Mouse (Mus musculus) natural killer cell, adult 2 months (primary cell): Measurements from ENCODE around the gene Trappc6a.
"Not testable (repeated sequence)": the region's sequence is repeated elsewhere in the genome, so short reads cannot be mapped to it uniquely, and the experiment has no call there.

Experiments used
- DNase-seq, 2 experiments: peaks; one replicate each; pipeline ENCODE4 v3.0.0; 2022; ENCODE audit warnings: low spot score in 2 of 2

Gene Trappc6a

DNA sequence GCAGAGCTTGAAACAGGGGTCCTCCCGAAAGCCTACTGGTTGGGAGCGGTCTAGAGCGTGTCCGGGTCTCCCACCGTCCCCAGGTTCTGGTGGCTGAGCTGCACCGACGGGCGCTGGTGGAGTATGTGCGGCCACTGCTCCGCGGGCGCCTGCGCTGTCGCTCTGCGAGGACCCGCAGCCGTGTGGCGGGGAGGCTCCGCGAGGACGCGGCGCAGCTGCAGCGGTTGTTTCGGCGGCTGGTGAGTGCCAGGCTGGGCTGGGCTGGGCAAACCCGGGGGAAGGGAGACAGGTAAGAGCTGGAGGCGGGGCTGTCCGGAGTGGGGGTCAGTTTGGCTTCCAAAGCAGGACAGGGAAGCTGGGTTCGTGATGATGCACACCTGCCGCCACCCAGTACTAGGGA, 18.7 kb upstream of the Trappc6a start:
- DNase-seq = no peak

DNA sequence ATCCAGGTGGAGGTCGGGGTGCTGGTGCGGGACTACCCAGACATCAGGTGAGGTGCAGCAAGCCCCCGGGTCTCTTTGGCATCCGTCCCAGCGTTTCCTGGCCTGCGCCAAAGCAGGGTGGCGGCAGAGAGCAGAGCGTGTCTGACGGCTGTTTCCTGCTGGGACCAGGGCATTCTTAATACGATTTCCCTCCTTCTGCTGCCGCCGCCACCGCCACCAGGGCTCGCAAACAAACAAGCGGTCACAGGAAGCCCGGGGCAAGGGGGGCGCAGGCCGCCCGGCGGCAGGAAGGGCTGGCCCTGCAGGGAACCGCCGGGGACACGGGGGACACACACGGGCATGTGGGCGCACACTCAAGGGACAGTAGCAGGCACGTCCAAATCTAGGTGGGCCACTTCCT, 16.5 kb upstream of the Trappc6a start:
- DNase-seq = peak; percentile 40 to 42

DNA sequence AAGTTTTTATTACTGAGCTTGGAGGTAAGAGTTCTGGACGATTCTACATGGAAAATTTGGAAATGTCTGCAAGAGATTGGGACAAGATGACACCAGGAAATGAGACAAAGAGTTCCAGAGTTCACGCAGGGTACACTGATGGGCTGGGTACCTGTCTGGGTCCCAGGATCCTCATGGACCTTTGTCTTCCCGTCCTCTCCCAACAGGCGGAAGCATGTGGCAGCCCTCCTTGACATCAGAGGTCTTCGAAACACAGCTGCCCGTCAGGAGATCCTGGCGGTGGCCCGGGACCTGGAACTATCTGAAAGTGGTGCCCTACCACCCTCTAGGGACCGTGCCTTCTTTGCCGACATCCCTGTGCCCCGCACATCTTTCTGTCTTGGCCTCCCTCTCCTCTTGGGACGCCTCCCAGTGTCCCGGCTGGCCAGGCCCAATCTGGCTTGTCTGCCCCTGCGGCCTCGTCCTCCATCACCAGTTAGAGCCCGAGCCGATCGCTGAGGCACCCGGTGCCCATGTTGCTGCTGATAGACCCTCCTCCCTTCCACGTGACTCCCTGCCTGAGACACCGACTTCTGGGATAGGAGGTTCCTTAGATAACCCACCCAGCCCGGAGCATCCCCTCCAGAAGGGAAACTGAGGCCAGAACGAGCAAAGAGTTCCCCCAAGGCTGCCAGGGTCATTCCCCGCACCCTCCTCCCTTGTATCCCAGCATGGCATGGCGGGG, 13.3 kb upstream of the Trappc6a start:
- no peak for DNase-seq

DNA sequence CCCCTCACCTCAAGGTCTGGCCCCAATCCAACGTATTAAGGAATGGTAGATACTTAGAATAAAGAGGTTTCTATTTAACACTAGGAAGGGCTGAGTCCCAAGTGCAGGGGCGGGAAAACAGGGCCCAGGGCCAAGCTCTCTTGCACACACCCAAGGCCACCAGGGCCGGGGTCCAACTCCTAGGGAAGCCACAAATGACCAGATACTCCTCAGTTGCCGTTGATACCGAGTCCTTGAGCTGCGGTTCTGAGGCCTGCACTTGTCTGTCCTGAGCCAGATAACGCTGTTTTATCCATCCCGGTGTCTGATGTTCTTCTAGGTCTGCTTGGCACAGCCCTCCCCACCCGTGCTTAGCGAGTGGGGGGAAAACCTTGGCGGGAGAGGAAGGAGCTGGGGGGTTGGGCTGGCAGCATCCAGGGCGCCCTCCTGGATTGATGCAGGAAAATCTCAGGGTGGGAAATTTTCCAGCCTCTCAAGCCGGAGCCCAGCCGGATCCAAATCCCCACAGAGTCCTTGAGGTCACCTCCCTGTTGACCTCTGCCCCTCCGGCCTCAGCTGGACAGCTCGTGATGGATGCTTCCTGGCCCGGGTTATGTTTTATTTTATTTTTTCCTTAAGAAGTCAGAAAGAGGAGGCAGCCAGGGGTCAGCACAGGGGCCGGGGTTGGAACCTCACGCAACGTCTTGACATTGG, 12.5 kb upstream of the Trappc6a start:
- no peak for DNase-seq

DNA sequence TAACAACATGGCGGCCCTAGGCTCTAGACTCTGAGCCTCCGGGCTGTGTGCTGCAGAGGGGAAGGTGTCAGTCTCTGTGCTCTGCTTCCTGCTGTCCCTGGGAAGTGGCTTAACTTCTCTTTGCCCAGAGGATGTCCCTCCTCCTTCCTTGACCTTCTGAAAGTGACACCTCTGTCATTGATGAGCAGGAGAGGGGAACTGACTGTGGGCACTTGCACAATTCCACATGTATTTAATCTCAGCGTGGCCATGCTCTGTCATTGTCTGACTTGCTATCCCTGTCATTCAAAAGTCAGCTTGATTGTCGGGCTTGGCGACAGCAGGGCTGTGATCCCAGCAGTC, 12.0 kb upstream of the Trappc6a start:
- no peak for DNase-seq

DNA sequence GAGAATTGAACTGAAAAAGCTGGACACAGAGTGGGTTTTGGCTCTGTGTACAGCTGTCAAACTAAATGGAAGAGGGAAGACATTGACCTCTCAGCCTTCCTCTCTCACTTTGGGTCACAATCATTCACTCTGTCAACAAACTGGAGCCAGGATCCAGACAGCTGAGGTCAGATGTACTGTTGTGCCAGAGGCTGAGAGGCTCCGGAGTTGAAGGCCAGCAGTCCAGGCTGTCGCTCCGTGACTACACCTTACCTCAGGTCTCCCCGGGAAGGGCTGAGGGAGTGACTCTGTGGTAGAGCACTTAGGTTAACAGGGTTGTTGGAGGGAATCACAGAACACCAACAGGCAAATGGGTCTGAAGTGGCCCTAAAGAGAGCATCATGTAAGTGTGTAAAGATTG, 9.9 kb upstream of the Trappc6a start:
- DNase-seq = no peak

DNA sequence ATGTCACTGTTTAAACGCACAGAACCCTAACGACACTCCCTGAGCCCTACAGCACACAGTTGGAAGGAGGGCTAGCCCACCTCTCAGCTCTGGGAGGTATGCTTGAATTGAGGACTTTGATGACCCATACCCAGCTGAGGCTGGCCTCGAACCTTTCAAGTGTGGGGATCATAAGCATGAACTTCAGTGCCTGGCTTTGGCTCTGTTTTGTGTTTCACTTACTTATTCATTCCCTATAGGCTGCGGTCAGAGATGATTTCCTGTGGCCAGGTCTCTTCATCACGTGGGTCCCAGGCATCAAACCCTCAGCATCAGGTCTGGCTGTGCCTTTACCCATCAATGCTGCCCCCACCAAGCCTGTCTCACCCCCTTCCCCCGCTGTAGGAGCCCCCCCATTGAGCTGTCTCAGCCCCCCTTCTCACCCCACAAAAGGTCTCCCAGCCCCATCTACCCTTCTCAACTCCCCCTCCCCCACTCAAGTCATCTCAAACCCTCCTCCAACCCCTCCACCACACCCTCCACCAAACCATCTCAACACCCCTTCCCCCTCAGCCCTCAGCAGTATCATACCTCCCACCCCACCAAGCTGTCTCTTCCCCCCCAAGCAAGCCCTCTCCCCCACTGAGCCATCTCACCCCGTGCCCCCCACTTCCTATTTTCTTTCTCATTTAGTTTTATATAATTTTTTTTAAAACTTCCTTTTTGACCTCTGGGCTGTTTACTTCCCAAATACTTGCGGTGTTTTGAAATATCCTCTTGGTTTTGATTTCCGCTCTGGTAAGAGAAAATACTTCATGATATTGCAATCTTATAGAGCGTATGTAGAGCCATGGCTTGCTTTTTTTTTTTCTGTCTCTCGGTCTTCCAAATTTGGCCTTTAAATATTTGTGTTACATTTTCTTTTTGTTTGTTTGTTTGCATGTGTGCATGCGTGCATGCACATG, 7.5 kb upstream of the Trappc6a start:
- peak in 1 of 2 experiments; percentile 14 for DNase-seq

DNA sequence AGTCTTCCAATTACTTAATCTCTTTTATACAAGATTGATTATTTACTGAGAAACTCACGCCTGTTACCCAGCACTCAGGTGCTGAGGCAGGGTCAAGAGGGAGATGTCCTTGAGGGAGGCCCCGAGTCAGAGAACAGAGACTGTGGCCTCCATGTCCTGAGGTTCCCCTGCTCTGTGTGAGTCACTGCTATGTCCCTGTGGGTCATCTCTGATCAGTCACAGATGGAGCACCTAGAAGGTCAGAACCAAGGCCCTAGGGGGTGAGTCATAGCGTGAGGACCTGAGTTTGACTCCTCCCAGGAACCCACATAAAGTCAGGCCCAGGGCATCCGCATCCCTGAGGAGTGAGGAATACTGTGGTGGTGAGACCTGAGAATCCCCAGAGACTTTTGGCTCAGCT, 6.5 kb upstream of the Trappc6a start:
- no peak for DNase-seq

DNA sequence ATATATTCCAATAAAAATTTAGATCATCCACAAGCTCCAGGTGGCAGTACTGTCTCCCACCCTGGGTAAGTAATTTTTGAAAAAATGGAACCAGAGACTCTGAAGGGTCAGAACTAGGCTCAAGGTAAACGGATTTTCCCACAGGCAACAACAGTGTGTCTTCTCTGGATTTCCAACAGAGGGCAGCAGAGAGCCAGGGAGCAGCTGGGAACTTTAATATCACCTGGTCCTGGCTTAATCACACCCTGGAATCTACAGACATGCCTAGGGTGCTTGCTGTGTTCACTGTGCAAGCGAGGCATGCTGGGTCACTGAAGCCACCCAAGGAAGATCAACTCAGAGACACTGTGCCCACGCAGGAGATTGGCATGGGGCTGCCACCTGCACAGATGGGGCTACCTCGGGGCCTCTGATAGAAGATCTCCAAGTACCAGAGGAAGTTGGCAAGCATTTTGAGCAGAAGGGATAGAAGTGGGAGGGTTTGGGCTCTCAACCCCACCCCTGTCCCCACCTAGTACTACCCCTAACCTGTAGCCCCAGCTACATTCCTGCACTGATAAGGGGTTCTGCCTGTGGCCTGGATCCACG, 4.6 kb upstream of the Trappc6a start:
- peak; percentile 31 to 46 for DNase-seq

DNA sequence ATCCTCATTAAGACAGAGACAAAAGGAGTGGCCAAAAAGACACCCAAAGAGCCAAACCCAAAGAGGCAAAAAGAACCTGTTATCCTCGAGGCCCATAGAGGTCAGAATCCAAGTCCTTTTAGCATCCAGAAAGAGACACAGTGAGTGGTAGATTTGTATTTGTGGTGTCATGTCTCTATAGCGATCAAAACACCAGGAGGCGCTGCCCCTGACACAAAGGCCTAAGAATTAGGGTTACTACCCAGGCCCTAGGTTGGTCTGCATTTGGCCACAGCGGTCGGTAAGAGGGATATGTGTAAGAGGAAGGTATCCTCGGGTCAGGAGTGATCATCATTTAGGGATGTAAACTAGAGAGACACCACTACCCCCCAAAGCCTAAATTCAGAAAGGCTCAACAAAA, 1.9 kb upstream of the Trappc6a start:
- no peak for DNase-seq

DNA sequence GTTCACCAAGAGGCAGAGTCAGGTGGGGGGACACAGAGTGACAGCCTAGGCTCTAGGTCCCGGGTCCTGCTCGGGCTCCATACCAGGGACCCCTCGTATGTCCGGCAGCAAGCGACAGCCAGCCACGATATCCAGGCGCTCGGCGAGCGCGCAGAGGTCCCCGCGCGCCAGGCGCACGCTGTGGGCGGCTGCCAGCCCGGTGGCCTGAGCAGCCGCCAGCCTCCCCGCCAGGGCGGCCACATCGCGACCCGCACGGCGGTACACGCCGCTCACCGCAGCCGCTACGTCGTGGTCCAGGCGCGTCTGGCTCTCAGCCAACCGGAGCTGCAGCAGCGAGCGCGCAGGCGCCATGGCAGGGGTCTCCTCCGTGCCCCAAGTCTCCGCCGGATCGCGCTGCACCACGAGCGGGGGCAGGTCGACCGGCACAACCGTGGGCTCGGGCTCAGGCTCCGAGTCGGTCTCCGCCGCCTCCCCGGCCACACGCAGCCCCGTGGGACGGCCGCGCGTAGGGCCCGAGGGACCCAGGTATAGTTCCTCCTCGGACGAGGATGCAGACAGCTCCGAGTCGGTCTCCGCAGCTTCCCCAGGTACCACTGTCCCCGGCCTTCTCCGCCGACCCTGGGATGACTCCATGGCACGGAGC, 1.1 kb upstream of the Trappc6a start:
- DNase-seq = peak; percentile 20 to 38

DNA sequence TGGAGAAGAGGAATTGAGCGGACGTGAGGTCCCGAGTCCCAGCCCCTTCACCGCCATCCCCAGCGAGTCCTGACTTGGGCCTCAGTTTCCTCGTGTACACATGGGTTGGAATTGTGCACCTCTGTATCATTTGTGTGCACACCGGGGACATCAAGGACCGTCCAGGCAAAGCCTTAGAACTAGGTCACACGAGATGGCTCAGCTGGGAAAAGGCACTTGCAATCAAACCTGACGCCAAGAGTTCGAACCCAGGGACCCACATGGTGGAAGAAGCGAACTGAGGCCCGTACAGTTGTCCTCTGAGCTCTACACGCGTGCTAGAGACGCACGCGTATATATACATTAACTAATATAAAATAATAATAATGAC, 598 bp upstream of the Trappc6a start:
- no peak for DNase-seq

DNA sequence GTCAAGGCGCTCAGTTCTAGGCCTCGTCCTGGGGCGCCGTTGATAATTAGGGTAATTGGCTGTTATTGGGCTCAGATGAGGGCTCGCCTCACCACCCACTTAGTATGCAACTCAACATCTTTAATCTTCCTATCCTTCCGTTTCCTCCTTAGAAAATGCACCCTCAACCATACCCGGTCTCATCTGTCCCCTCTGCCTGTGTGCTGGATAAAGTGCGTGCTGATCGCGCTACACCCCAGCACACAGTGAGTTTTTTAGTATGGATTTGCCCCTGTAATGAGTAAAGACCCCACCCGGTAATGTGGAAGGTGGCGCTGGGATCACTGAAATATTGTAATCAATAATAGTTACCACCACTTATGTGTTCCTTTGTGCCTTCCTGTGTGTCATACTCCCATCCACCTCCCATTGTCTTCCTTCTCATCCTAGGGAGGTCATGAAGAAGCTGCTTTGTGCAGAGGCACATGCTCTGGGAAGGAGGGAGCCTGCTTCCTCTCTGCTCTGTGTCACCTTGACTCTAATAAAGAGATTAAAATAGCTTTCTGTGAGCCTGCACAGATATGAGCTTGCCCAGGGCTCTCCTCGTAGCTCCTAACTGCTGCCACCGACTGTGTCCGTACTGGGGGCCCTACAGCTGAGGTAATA, 851 bp downstream of the Trappc6a start:
- DNase-seq = no peak

DNA sequence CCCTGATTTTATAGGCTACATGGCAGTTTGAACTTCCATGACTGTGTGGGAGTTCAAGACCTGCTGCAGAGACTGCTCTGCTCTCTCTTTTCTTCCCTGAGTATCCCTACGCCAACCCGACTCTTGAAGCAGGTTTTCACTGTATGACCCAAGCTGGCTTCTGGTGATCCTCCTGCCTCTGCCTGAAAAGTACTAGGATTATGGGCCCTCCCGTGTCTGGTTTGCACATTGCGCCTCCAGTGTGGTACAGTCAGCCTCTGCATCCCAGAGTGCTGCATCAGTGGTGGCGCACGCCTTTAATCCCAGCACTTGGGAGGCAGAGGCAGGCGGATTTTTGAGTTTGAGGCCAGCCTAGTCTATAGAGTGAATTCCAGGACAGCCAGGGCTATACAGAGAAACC, 1.6 kb downstream of the Trappc6a start:
- DNase-seq = no peak

DNA sequence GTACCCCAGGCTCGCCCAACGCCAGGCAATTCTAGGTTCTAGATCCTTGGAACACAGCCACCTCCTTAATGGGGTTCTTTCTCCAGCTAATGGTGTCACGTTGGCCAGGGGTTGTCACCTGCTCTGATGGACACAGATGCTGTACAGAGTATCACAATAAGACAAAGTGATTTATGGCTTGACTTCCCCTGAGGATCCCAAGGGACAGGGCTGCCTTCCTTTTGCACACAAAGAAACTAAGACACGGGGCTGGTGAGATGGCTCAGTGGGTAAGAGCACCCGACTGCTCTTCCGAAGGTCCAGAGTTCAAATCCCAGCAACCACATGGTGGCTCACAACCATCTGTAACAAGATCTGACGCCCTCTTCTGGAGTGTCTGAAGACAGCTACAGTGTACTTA, 3.7 kb downstream of the Trappc6a start:
- DNase-seq = not testable (repeated sequence)

DNA sequence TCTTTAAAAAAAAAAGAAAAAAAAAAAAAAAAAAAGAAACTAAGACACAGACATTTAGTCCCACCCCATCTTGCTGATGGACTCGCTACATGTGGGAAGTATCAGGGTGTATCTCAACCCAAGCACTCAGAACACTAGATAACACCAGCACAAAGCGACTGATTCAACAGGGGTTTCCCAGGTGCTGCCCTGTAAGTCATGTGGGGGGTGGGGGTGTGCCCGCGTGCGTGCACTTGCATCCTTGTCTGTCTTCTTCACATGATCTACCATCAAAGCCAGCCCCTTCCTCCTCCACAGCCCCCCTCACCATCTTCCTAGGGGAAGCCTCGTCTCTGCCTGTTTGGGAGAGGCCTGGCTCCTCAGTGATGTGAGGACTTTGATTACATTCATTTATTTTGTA, 4.2 kb downstream of the Trappc6a start:
- no peak for DNase-seq

DNA sequence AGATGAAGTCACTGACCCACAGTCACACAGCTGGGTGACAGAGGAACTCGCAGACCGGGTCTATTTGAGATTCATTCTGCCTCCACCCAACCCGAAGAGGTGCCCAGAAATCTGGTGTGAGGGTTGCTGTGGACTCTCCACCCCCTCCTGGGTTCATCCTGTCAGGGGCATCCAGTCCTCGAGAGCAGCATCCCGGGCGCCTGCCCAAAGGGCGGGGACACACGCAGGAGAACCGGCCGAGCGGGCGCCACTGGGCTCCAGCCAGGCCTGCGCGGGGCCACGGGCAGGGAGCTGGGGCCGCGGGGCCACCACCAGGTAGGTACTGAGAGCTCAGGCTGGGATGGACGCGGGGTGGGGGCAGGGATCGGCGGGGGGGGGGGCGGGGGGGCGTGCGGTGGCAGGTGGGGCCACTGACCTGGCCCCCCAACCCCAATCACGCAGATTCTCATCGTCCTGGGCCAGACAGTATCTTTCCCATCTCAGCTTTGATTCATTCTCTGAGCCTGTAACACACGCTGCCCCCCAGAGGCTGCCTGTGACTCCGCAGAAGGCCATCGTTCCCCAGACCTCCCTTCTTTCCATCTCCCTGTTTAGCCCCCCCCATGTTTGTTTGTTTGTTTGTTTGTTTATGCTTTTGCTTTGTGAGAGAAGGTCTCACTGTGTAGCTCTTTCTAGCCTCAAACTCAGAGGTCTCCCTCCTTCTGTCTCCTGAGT, 9.6 kb downstream of the Trappc6a start, which contains the start of gene Nkpd1:
Gene Nkpd1, plus strand, starts transcription at position 187 of the 714 bp plus-strand sequence.
- DNase-seq = no peak

DNA sequence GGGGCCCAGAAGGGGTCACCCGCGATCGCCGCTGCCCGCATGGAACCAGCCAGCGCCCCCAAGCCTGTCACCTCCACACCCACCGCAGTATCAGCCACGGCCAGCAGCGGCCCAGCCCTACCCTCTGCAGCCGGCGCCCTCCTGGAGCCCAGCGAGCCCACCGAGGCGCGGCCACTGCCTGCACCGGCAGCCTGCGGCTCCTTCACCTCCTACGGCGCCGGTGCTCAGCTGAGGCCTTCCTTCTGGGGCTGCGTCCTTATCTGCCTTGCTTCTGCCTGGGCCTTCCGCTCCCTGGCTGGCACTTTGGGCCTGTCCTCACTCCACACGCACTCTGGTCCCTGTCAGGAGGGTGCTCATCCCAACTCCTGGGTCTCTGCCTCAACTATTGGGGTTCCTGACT, 11.8 kb downstream of the Trappc6a start:
- no peak for DNase-seq

DNA sequence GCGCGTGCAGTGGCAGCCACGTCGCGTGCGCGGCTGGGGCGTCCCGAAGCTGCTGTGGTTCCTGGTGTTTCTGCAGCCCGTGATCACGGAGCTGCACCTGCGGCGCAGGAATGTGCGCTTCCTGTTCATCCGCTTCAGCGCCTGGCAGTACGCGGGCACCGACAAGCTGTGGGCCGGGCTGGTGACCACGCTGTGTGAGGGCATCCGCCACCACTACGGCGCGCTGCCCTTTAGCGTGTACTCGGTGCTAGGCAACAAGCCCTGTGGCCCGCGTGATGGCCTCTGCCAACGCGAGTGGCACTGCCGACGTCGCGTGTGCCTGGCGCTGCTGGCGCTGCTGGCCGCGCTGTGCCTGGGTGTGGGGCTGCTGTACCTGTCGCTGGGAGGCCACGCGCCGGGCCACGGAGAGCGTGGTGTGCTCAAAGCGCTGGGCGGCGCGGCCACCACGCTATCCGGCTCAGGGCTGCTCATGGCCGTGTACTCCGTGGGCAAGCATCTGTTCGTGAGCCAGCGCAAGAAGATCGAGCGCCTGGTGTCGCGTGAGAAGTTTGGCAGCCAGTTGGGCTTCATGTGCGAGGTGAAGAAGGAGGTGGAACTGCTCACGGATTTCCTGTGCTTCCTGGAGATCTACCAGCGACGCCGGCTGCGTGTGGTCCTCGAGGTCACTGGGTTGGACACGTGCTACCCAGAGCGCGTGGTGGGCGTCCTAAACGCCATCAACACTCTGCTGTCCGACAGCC, 15.0 kb downstream of the Trappc6a start:
- no peak for DNase-seq
